Mouse (Mus musculus): Measurements from ENCODE around the gene Wnt5b. TPM values are rescaled to one million over a fixed set of nuclear protein-coding genes. Genes with fewer than 3 reads are reported as not detected.

The Wnt5b gene
- total and polyA plus RNA-seq, 2 experiments from 2014 or later = 3.6 to 4.7 TPM

- Histone ChIP-seq H3K4me3 (ENCODE audit: low read length) (no peak overlapping the region), H3K36me3 (ENCODE audit: insufficient read depth, low read length) (no peaks in the 10 kb centered on the region), H3K27ac (no peak overlapping the region), H3K4me1 (ENCODE audit: insufficient read depth, low read length) (no peaks in the 10 kb centered on the region), H3K4me2 (ENCODE audit: low read depth, low read length) (no peak overlapping the region), H3K9ac (replicated peaks; ENCODE audit: low read length) (no peak overlapping the region), H3K27me3 (ENCODE audit: insufficient read depth, low read length) (no peaks in the 10 kb centered on the region), H3K9me3 (ENCODE audit: low read length) (no peaks in the 10 kb centered on the region)
- no peak for DNase-seq (ENCODE audit: low spot score)
- ATAC-seq = no peak
- no peak for TF ChIP-seq CTCF (IDR thresholded peaks at IDR 0.05; ENCODE audit: low read depth)
- 83% methylated on average over 3 of the region's 3 CpGs for WGBS
Observed at GRCm38 (mm10) chr6:119529659-119530058, 14.5 kb downstream of the Wnt5b start.

GRCm38 (mm10) chr6:119526498-119526897 is 17.6 kb downstream of the Wnt5b start:
- ATAC-seq (no peak), DNase-seq (ENCODE audit: low spot score) (no peak)
- Histone ChIP-seq H3K36me3 (ENCODE audit: insufficient read depth, low read length) (no peaks in the 10 kb centered on the region), H3K27ac (no peak overlapping the region), H3K9me3 (ENCODE audit: low read length) (no peaks in the 10 kb centered on the region), H3K4me1 (ENCODE audit: insufficient read depth, low read length) (0 out of 2 replicates have a peak, but pooled peaks cover 10% of the 10 kb centered on the region), H3K4me2 (ENCODE audit: low read depth, low read length) (no peak overlapping the region), H3K27me3 (ENCODE audit: insufficient read depth, low read length) (no peaks in the 10 kb centered on the region), H3K4me3 (ENCODE audit: low read length) (no peak overlapping the region), H3K9ac (replicated peaks; ENCODE audit: low read length) (no peak overlapping the region)
- 64% methylated on average over 5 of the region's 5 CpGs for WGBS
- TF ChIP-seq CTCF (IDR thresholded peaks at IDR 0.05; ENCODE audit: low read depth) = no peak

- Histone ChIP-seq H3K4me3 (ENCODE audit: low read length) (no peak overlapping the region), H3K27ac (peak overlapping the region; percentile 15; the same call in 1 of the 2 replicates), H3K9me3 (ENCODE audit: low read length) (no peaks in the 10 kb centered on the region), H3K9ac (replicated peaks; ENCODE audit: low read length) (no peak overlapping the region), H3K36me3 (ENCODE audit: insufficient read depth, low read length) (no peaks in the 10 kb centered on the region), H3K4me2 (ENCODE audit: low read depth, low read length) (no peak overlapping the region), H3K4me1 (ENCODE audit: insufficient read depth, low read length) (0 out of 2 replicates have a peak, but pooled peaks cover 10% of the 10 kb centered on the region), H3K27me3 (ENCODE audit: insufficient read depth, low read length) (no peaks in the 10 kb centered on the region)
- 32% methylated on average over 3 of the region's 3 CpGs for WGBS
- ATAC-seq (peak; percentile 27; the same call in 1 of the 2 replicates), DNase-seq (ENCODE audit: low spot score) (peak; percentile 6)
- no peak for TF ChIP-seq CTCF (IDR thresholded peaks at IDR 0.05; ENCODE audit: low read depth)
Observed at GRCm38 (mm10) chr6:119521931-119522391, 22.2 kb downstream of the Wnt5b start.

- peak; percentile 6 for DNase-seq (ENCODE audit: low spot score)
- 0 out of 2 replicates have a peak, but pooled peaks have one; percentile 47 for ATAC-seq
- WGBS = 34% methylated on average over 3 of the region's 3 CpGs
- Histone ChIP-seq H3K36me3 (ENCODE audit: insufficient read depth, low read length) (no peaks in the 10 kb centered on the region), H3K4me2 (ENCODE audit: low read depth, low read length) (no peak overlapping the region), H3K4me1 (ENCODE audit: insufficient read depth, low read length) (0 out of 2 replicates have a peak, but pooled peaks cover 10% of the 10 kb centered on the region), H3K27ac (peak overlapping the region; percentile 15; the same call in 1 of the 2 replicates), H3K27me3 (ENCODE audit: insufficient read depth, low read length) (no peaks in the 10 kb centered on the region), H3K9me3 (ENCODE audit: low read length) (no peaks in the 10 kb centered on the region), H3K9ac (replicated peaks; ENCODE audit: low read length) (no peak overlapping the region), H3K4me3 (ENCODE audit: low read length) (no peak overlapping the region)
- TF ChIP-seq CTCF (IDR thresholded peaks at IDR 0.05; ENCODE audit: low read depth) = peak; percentile 20; the same call in 1 of the 2 replicates
Observed at GRCm38 (mm10) chr6:119521482-119521900, 22.7 kb downstream of the Wnt5b start.

GRCm38 (mm10) chr6:119520731-119521130 is 23.4 kb downstream of the Wnt5b start:
- DNase-seq (ENCODE audit: low spot score) (no peak), ATAC-seq (no peak)
- TF ChIP-seq CTCF (IDR thresholded peaks at IDR 0.05; ENCODE audit: low read depth) = no peak
- H3K27me3 ChIP-seq (ENCODE audit: insufficient read depth, low read length) = no peaks in the 10 kb centered on the region
- H3K9me3 ChIP-seq (ENCODE audit: low read length) = no peaks in the 10 kb centered on the region
- no peak overlapping the region for H3K9ac ChIP-seq (replicated peaks; ENCODE audit: low read length)
- H3K36me3 ChIP-seq (ENCODE audit: insufficient read depth, low read length) = no peaks in the 10 kb centered on the region
- H3K27ac ChIP-seq = no peak overlapping the region
- WGBS = 33% methylated on average over 9 of the region's 9 CpGs
- H3K4me1 ChIP-seq (ENCODE audit: insufficient read depth, low read length) = 0 out of 2 replicates have a peak, but pooled peaks cover 10% of the 10 kb centered on the region
- no peak overlapping the region for H3K4me3 ChIP-seq (ENCODE audit: low read length)
- no peak overlapping the region for H3K4me2 ChIP-seq (ENCODE audit: low read depth, low read length)

GRCm38 (mm10) chr6:119514085-119514484 is 30.1 kb downstream of the Wnt5b start:
- no peak overlapping the region for H3K4me3 ChIP-seq (ENCODE audit: low read length)
- H3K36me3 ChIP-seq (ENCODE audit: insufficient read depth, low read length) = no peaks in the 10 kb centered on the region
- H3K9me3 ChIP-seq (ENCODE audit: low read length) = no peaks in the 10 kb centered on the region
- H3K27ac ChIP-seq = no peak overlapping the region
- DNase-seq (ENCODE audit: low spot score) (peak; percentile 69), ATAC-seq (peak; percentile 64)
- no peaks in the 10 kb centered on the region for H3K4me1 ChIP-seq (ENCODE audit: insufficient read depth, low read length)
- WGBS = 42% methylated on average over 7 of the region's 7 CpGs
- TF ChIP-seq CTCF (IDR thresholded peaks at IDR 0.05; ENCODE audit: low read depth) = no peak
- no peaks in the 10 kb centered on the region for H3K27me3 ChIP-seq (ENCODE audit: insufficient read depth, low read length)
- H3K9ac ChIP-seq (replicated peaks; ENCODE audit: low read length) = no peak overlapping the region
- H3K4me2 ChIP-seq (ENCODE audit: low read depth, low read length) = no peak overlapping the region

- DNase-seq (ENCODE audit: low spot score) (no peak), ATAC-seq (no peak)
- H3K27ac ChIP-seq = no peak overlapping the region
- no peaks in the 10 kb centered on the region for H3K9me3 ChIP-seq (ENCODE audit: low read length)
- no peak overlapping the region for H3K4me3 ChIP-seq (ENCODE audit: low read length)
- no peaks in the 10 kb centered on the region for H3K27me3 ChIP-seq (ENCODE audit: insufficient read depth, low read length)
- H3K9ac ChIP-seq (replicated peaks; ENCODE audit: low read length) = no peak overlapping the region
- no peak for TF ChIP-seq CTCF (IDR thresholded peaks at IDR 0.05; ENCODE audit: low read depth)
- 70% methylated on average over 5 of the region's 5 CpGs for WGBS
- H3K36me3 ChIP-seq (ENCODE audit: insufficient read depth, low read length) = no peaks in the 10 kb centered on the region
- H3K4me1 ChIP-seq (ENCODE audit: insufficient read depth, low read length) = no peaks in the 10 kb centered on the region
- H3K4me2 ChIP-seq (ENCODE audit: low read depth, low read length) = no peak overlapping the region
Observed at GRCm38 (mm10) chr6:119513452-119513851, 30.7 kb downstream of the Wnt5b start.

All from hindbrain, postnatal 0 days (tissue).